Mouse (Mus musculus) liver, embryonic 16.5 days (tissue): ENCODE data around the gene Camk2n1. TPM values are rescaled to one million over a fixed set of nuclear protein-coding genes. Genes with fewer than 3 reads are reported as not detected.

Source experiments
- ATAC-seq: fragments of 200-750 bp; cut with Nextera tagmentation; 2 replicates; pipeline ENCODE4 v1.8.0; 2017; ENCODE audit warnings: low read depth, mild to moderate bottlenecking, moderate number of reproducible peaks, moderate library complexity
- H3K27ac ChIP-seq: fragments of 300-500 bp; sonication (generic); 2 replicates; pipeline ENCODE4 v1.5.1; 2014; ENCODE audit warnings: mild to moderate bottlenecking, low read length
- H3K27me3 ChIP-seq: fragments of 300-500 bp; sonication (generic); 2 replicates; pipeline ENCODE4 v1.6.1; 2014; ENCODE audit warnings: low read depth, low read length, mixed read lengths; ENCODE audit not compliant: control insufficient read depth, insufficient read depth
- H3K36me3 ChIP-seq: fragments of 300-500 bp; sonication (generic); 2 replicates; pipeline ENCODE4 v1.6.1; 2014; ENCODE audit warnings: mild to moderate bottlenecking; ENCODE audit not compliant: control insufficient read depth, insufficient read depth
- H3K4me1 ChIP-seq: fragments of 300-500 bp; sonication (generic); 2 replicates; pipeline ENCODE4 v1.6.1; 2014; ENCODE audit warnings: low read depth, low read length, mixed read lengths; ENCODE audit not compliant: control insufficient read depth
- H3K4me2 ChIP-seq: fragments of 300-500 bp; sonication (generic); 2 replicates; pipeline ENCODE4 v1.6.1; 2014; ENCODE audit warnings: low read depth, low read length, mixed read lengths
- H3K4me3 ChIP-seq: fragments of 300-500 bp; sonication (generic); 2 replicates; pipeline ENCODE4 v1.5.1; 2014; ENCODE audit warnings: low read depth, mild to moderate bottlenecking, low read length
- H3K9ac ChIP-seq: fragments of 300-500 bp; sonication (generic); 2 replicates; pipeline ENCODE4 v1.6.1; 2014; ENCODE audit warnings: low read depth, low read length
- H3K9me3 ChIP-seq: fragments of 300-500 bp; sonication (generic); replicated peaks from 2 replicates; pipeline ENCODE4 v1.6.1; 2016; ENCODE audit warnings: low read length; ENCODE audit not compliant: control insufficient read depth
- WGBS: fragments of 180-500 bp; shearing (Covaris S2); extraction: QIAGEN DNeasy Blood & Tissue Kit; methylation state at CpG from one replicate; pipeline ENCODE4 v1.1.7; 2014; ENCODE audit not compliant: insufficient replicate concordance; 5-methylcytosine and 5-hydroxymethylcytosine counted together
- polyA plus RNA-seq: library from polyadenylated mRNA; unstranded; fragments of >200 nt; fragmentation: Nextera tagmentation; extraction: Ambion mirVana; gene quantifications from 2 replicates; pipeline ENCODE4 v1.2.1, GENCODE M21; 2015

The Camk2n1 gene
- polyA plus RNA-seq: 1.5 and 1.6 TPM in 2 replicates

- H3K9ac ChIP-seq: peak within 1 kb of the TSS; percentile 52
- ATAC-seq: peak; percentile 76
- H3K36me3 ChIP-seq: no peaks in the 10 kb centered on the region
- H3K27me3 ChIP-seq: peaks cover 69% of the 10 kb centered on the region
- no peaks in the 10 kb centered on the region for H3K9me3 ChIP-seq
- H3K4me1 ChIP-seq: peaks cover 4% of the 10 kb centered on the region
- H3K27ac ChIP-seq: peak within 1 kb of the TSS; percentile 65
- H3K4me2 ChIP-seq: peak within 1 kb of the TSS; percentile 55
- 1% methylated on average over 29 of the region's 64 CpGs for WGBS
- peak within 1 kb of the TSS; percentile 63 for H3K4me3 ChIP-seq
Measured at GRCm38 (mm10) chr4:138453753-138454570, at the start of gene Camk2n1. Gene Camk2n1 (plus strand): TSS chr4:138454314.

- Histone ChIP-seq H3K9ac (no peak overlapping the region), H3K27ac (no peak overlapping the region), H3K36me3 (no peaks in the 10 kb centered on the region), H3K4me3 (no peak overlapping the region), H3K27me3 (no peaks in the 10 kb centered on the region; the same call in 1 of the 2 replicates), H3K9me3 (no peaks in the 10 kb centered on the region), H3K4me1 (no peaks in the 10 kb centered on the region), H3K4me2 (no peak overlapping the region)
- WGBS: 0% methylated on average over 2 of the region's 2 CpGs
- no peak for ATAC-seq
Measured at GRCm38 (mm10) chr4:138404806-138405205, 49.3 kb upstream of the Camk2n1 start.

- Histone ChIP-seq H3K9me3 (no peaks in the 10 kb centered on the region), H3K4me2 (no peak overlapping the region), H3K36me3 (no peaks in the 10 kb centered on the region), H3K27me3 (no peaks in the 10 kb centered on the region), H3K27ac (no peak overlapping the region), H3K9ac (no peak overlapping the region), H3K4me3 (no peak overlapping the region), H3K4me1 (no peaks in the 10 kb centered on the region)
- ATAC-seq: no peak
- WGBS: 26% methylated on average over 12 of the region's 13 CpGs
Measured at GRCm38 (mm10) chr4:138407479-138408194, 46.5 kb upstream of the Camk2n1 start.

GRCm38 (mm10) chr4:138411011-138411410 is 43.1 kb upstream of the Camk2n1 start:
- WGBS: 35% methylated on average over 5 of the region's 5 CpGs
- H3K4me2 ChIP-seq: no peak overlapping the region
- H3K27me3 ChIP-seq: peaks cover 2% of the 10 kb centered on the region; the same call in 1 of the 2 replicates
- no peaks in the 10 kb centered on the region for H3K36me3 ChIP-seq
- no peak overlapping the region for H3K9ac ChIP-seq
- H3K4me3 ChIP-seq: no peak overlapping the region
- ATAC-seq: no peak
- H3K9me3 ChIP-seq: no peaks in the 10 kb centered on the region
- H3K27ac ChIP-seq: no peak overlapping the region
- no peaks in the 10 kb centered on the region for H3K4me1 ChIP-seq

- ATAC-seq: no peak
- H3K27me3 ChIP-seq: peaks cover 2% of the 10 kb centered on the region; the same call in 1 of the 2 replicates
- H3K4me3 ChIP-seq: no peak overlapping the region
- WGBS: 42% methylated on average over 7 of the region's 7 CpGs
- no peaks in the 10 kb centered on the region for H3K4me1 ChIP-seq
- H3K27ac ChIP-seq: no peak overlapping the region
- H3K4me2 ChIP-seq: no peak overlapping the region
- no peak overlapping the region for H3K9ac ChIP-seq
- no peaks in the 10 kb centered on the region for H3K36me3 ChIP-seq
- no peaks in the 10 kb centered on the region for H3K9me3 ChIP-seq
Measured at GRCm38 (mm10) chr4:138411504-138412121, 42.5 kb upstream of the Camk2n1 start.

- WGBS: 28% methylated on average over 6 of the region's 6 CpGs
Measured at GRCm38 (mm10) chr4:138414725-138415124, 39.4 kb upstream of the Camk2n1 start.

GRCm38 (mm10) chr4:138415991-138416390 is 38.1 kb upstream of the Camk2n1 start:
- 39% methylated on average over 3 of the region's 3 CpGs for WGBS
- no peaks in the 10 kb centered on the region for H3K36me3 ChIP-seq
- no peak for ATAC-seq
- H3K27me3 ChIP-seq: peaks cover 2% of the 10 kb centered on the region; the same call in 1 of the 2 replicates
- no peak overlapping the region for H3K9ac ChIP-seq
- H3K4me2 ChIP-seq: no peak overlapping the region
- no peak overlapping the region for H3K4me3 ChIP-seq
- H3K27ac ChIP-seq: no peak overlapping the region
- no peaks in the 10 kb centered on the region for H3K9me3 ChIP-seq
- no peaks in the 10 kb centered on the region for H3K4me1 ChIP-seq

More at GRCm38 (mm10) chr4:138414725-138415124, 39.4 kb upstream of the Camk2n1 start:
- no peaks in the 10 kb centered on the region for H3K4me1 ChIP-seq
- ATAC-seq: no peak
- no peak overlapping the region for H3K27ac ChIP-seq
- H3K4me2 ChIP-seq: no peak overlapping the region
- H3K9ac ChIP-seq: no peak overlapping the region
- H3K27me3 ChIP-seq: peaks cover 2% of the 10 kb centered on the region; the same call in 1 of the 2 replicates
- H3K36me3 ChIP-seq: no peaks in the 10 kb centered on the region
- H3K4me3 ChIP-seq: no peak overlapping the region
- no peaks in the 10 kb centered on the region for H3K9me3 ChIP-seq

- Histone ChIP-seq H3K36me3 (no peaks in the 10 kb centered on the region), H3K27ac (no peak overlapping the region), H3K4me3 (no peak overlapping the region), H3K4me1 (no peaks in the 10 kb centered on the region), H3K9ac (no peak overlapping the region), H3K27me3 (peaks cover 2% of the 10 kb centered on the region; the same call in 1 of the 2 replicates), H3K4me2 (no peak overlapping the region), H3K9me3 (no peaks in the 10 kb centered on the region)
- ATAC-seq: no peak
- WGBS: 51% methylated on average over 5 of the region's 5 CpGs
Measured at GRCm38 (mm10) chr4:138416414-138416813, 37.7 kb upstream of the Camk2n1 start.
